Mouse (Mus musculus) cerebellum, adult 9-11 months (tissue): ENCODE data around the gene Ssmem1.

Experiments used
- DNase-seq: peaks from one replicate; pipeline ENCODE4 v3.0.0; 2022

Gene Ssmem1

DNA sequence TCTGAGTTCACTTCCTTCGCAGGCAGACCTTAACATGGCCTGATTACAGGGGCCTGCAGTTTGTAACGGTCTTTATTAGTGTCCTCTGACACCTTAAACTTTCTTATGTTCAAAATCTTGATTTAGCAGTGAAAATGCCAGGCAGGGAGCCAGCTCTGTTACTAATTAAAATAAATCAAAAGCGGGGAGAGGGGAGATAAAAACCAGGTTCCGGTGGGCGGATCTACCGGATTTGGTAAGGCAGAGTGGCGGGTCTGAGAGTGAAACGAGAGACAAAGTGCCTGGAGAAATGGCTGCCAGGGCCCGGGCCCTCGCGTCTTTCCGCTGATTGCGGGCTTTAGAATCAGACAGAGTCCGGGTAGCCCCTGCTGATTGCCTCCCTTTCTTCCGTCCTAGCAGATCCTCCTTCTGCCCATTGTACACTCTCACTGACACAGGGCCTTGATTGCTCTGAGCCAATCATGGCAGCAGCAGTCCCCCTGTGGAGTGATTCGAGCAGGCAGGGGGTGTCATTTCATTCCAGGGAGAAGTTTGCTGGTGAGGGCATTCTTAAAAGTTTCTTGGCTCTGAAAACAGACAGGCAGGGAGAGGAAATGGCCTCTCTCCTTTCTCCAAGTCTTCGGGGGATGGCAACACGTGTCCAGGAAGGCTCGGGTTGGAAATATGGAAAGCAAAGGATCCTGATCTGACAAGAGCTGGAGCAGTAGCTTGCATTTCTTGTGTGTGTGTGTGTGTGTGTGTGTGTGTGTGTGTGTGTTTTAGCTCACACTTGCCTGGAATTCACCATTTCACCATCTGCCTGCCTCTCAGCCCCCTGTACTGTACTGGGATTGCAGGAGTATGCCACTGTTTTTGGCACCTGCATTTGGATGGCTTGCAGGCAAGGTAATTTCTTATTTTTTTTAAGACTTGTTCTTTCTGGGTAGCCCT lies 17.2 kb downstream of the Ssmem1 start:
- no peak for DNase-seq

GRCm38 (mm10) chr6:30528800-30529199 lies 19.2 kb downstream of the Ssmem1 start:
- DNase-seq, result no peak

DNA sequence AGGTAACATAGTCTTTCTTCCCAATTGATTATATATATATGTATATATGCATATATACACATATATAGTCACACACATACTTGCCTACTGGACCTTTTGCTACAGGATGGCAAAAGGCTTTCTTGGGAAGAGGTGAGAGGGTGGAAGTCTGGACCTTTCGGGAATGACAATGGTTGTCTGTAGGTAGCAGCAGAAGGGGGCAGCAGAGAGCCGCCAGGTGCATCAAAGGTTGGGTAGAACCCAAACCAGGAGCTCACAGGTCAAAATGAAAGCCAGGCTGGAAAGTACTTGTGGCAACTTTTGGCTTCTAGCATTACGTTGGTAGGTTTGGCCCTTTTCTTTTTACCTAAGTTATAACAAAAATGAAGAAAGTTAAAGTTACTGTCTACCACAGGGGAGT lies 25.7 kb downstream of the Ssmem1 start:
- DNase-seq, result peak; percentile 49

GRCm38 (mm10) chr6:30538240-30538639 lies 28.6 kb downstream of the Ssmem1 start:
- no peak for DNase-seq

DNA sequence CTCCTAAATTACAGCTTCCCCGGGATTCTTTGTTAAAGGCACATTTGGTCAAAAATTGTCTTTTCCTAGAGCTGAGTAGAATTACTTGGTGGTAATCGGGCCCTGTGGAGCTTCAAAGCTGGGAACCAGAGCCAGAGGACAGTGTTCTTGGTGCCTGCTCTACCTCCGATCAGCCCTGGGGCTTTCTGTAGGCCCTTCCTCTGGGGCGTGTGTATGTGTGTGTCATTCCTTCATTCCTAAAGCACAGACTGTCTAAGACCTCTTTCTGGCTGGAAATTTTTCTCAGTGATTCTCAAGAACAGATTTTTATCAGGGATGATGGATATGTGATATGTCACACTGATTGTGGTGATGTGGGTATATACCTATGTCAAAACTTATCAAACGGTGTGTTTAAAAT lies 29.2 kb downstream of the Ssmem1 start:
- no peak for DNase-seq

GRCm38 (mm10) chr6:30541009-30541799 lies 31.6 kb downstream of the Ssmem1 start, which contains the start of gene Cpa2:
Cpa2 (plus strand) TSS chr6:30541582.
- no peak for DNase-seq

DNA sequence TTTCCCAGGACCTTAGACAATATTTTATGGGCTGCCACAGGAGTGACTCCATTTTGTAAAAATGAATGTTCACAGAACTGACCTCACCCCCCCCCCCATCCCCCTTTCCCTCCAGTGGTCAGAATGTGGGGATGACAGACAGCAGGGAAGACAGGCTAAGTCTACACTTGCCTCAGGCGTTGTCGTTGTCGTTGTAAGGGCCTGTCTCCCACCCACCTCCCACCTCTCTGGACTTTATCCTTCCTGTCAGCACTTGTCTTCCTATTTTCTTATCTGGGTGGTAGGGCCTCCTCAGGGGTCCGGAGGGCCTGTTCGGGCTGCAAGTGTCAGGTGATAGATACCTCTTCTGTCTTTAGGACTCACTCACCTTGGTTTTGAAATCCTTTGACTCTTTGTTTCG lies 32.6 kb downstream of the Ssmem1 start:
- no peak for DNase-seq

DNA sequence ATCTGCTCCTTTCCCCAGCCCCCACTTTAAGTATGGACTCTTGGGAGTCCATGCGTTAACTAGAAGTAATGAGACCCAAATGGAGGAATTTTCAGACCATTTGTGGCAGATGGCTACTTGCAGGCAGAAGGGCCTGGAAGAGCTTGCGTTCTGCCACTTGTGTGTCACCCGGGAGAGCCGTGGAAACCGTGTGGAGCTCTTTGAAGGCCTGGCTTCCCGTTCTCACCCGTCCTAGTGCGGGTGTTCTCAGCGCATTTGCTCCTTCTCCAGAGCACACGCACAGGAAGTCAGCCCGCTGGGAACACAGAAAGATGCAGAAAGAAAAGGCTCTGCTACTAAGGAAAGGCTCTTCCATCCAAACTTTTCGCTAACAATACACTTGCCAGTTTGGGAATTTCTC lies 33.4 kb downstream of the Ssmem1 start:
- no peak for DNase-seq

DNA sequence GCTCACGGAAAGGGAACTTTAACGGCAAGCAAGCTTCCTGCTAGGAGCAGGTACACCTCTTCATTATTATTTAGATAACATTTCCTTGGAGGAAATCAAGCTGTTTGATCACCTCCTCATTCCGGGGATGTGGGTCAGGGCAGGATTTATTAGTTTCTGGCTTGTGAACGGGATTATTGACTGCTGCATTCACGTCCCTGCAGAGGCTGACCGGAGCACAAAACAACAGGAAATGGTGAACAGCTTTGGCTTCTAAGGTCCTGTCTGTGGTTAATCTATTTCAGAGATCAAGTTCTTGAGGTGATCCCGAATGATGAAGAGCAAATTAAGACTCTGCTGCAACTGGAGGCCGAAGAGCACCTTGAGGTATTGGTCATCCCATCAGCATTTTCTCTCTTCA lies 34.2 kb downstream of the Ssmem1 start:
- no peak for DNase-seq

DNA sequence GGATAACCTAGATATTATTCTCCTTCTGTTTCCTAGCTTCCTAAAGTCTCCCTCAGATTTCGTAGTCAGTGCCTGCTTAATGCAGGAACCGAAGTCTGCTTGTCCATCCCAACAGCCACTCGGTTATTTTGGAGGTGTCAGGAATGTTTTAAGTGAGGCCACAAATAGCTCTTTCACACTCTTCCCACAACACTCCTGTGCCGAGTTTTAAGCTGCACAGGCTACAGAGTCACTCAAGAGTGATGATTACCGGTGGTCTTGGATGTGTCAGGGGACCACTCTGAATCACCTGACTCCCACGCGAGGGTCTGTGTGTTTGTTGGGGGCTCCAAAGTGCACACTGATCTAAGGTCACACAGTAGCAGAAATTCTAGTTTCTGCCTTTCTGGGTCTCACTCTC lies 36.0 kb downstream of the Ssmem1 start:
- no peak for DNase-seq

GRCm38 (mm10) chr6:30546571-30547273 lies 37.1 kb downstream of the Ssmem1 start:
- peak; percentile 40 for DNase-seq

GRCm38 (mm10) chr6:30547274-30547645 lies 37.6 kb downstream of the Ssmem1 start:
- peak; percentile 58 for DNase-seq

DNA sequence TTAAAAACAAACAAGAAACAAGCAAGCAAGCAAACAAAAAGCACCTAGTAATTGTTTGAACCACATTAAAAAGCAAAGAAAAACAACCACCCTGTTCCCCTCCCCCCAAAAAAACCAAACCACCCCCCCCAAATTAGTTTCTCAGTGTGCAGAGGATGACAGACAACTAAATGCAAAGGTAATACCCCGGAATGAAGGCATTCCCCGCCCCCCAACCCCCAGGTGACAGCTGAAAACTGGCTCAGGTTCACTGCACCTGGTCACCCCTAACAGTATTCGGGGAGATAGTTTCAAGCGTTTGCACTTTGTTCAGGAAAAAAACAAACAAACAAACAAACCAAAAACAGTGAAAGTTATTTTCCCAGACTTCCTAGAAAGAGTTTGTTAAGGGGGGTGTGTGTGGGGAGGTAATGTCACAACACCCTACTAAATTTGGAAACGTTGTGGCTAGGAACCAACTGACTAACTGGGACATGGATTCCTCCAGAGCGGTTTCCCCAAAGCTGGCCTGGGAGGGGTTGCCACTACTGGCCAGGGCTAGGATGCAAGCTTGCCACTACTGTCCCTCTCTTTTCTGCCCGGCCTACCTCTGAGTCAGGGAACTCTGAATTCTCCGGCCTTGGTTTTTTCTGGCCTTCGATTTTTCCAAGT lies 38.1 kb downstream of the Ssmem1 start:
- DNase-seq, result peak; percentile 34

GRCm38 (mm10) chr6:30549231-30549761 lies 39.6 kb downstream of the Ssmem1 start:
- DNase-seq, result no peak

DNA sequence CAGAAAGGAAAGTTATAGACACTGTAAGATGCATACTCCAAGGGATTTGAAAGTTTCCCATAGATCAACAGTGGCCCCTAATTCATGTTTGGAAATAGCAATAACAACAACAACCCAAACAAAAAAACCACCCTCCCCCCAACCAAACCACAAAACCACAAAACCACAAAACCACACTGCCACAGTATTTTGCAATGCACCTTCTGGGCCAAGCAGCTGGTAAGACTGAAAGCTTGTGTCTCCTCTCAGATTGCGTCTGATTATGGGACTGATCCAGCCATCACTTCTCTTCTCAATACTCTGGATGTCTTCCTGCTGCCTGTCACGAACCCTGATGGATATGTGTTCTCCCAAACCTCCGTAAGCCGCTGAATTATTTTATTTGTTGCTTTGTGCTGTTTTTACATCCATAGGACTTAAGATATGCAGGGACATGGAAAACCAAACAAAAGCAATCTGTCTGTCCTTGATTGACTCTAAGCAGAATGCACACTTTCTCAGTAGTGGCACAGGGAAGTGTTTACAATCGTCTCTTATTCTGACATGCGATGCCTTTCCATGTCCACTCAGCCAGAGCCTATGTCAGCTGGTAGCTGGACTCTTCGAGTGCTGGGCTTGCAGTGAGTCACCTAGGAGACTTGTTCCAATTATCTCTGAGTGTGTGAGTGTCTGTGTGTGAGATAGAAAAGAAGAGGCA lies 41.0 kb downstream of the Ssmem1 start:
- no peak for DNase-seq

GRCm38 (mm10) chr6:30551193-30551515 lies 41.5 kb downstream of the Ssmem1 start:
- DNase-seq, result no peak

DNA sequence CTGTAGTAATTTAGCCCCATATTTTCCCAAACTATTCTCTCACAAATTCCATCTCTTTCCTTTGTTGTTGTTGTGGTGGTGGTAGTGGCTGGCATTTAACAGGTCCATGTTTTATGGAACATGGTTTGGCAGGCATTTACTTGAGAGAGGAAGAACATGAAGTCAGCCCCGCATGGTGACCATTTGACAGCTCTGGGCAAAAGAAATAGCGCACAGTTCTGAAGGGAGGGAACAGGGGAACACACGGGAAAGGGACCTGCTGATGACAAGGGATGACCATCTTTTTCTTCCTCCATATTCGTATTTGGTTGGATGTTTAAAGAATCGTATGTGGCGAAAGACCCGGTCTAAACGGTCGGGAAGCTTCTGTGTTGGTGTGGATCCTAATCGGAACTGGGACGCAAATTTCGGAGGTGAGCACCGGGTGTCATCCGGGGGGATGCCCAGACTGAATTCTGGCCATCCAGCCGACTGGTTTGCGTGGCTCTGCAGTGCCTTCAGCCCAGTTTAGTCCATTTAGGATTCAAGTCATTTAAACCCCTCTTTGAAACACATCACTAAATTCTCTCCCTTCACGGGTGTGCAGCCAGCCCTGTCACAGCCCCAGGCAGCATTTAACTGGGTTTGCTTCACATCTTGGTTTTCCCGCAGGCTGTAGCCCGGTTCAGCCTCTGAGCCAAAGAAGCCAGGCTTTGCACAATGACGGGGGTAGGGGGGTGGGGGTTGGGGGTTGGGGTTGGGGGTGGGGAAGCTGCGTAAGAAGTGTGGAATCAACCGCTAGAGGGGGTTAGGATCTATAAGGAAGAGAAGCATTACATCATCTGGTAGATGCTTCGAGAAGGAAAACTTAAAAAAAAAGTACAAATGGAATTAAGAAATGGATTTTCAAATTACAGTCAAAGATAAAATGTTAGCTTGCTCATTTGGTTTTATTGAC lies 42.3 kb downstream of the Ssmem1 start:
- DNase-seq, result peak; percentile 39

- DNase-seq, result no peak
Observed at GRCm38 (mm10) chr6:30552628-30553027, 43.0 kb downstream of the Ssmem1 start.

DNA sequence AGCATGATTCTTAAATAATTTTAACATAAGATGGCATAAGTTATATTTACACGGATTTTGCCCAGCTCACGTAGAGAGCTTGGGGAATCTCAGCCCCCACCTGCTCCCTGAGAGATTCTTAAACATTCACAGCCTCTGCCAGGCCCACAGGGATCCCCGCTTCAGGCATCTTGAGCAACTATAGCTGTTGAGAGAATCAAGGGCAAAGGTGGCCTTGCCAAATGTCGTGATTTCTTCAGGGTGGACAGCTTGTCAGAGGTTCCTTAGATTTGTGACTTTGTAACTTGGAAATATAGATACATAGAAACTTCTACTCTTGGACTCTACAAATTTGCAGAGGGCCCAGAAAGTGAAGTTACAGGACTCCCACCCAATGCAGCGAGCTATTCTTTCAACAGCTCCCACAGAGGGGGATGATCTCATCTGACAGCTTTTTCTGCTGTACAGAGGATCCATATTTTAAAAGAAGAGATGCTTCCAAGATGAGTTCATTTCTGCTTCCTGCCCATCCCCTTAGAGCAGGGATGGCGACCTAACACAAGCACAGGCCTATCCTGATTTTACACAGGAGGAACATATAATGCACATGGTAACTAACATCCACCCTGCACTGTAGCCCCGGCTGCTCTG lies 43.8 kb downstream of the Ssmem1 start:
- DNase-seq, result no peak

DNA sequence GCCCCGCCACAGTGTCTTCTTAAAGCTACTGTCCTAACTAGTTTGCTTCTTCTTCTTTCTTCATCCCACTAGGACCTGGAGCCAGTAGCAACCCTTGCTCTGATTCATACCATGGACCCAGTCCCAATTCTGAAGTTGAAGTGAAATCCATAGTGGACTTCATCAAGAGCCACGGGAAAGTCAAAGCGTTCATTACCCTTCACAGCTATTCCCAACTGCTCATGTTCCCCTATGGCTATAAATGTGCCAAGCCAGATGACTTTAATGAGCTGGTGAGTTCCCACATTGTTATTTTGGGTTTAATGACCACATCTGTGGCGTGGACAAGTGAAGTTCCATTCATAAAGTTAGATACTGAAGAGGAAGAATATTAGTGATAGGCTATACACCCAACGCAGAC lies 44.4 kb downstream of the Ssmem1 start:
- no peak for DNase-seq
